Mouse (Mus musculus): Measurements from ENCODE around the gene S1pr1. TPM values are rescaled to one million over a fixed set of nuclear protein-coding genes. Genes with fewer than 3 reads are reported as not detected.

The S1pr1 gene
- 322 TPM for polyA plus RNA-seq (2017; shearing (Covaris generic))

DNA sequence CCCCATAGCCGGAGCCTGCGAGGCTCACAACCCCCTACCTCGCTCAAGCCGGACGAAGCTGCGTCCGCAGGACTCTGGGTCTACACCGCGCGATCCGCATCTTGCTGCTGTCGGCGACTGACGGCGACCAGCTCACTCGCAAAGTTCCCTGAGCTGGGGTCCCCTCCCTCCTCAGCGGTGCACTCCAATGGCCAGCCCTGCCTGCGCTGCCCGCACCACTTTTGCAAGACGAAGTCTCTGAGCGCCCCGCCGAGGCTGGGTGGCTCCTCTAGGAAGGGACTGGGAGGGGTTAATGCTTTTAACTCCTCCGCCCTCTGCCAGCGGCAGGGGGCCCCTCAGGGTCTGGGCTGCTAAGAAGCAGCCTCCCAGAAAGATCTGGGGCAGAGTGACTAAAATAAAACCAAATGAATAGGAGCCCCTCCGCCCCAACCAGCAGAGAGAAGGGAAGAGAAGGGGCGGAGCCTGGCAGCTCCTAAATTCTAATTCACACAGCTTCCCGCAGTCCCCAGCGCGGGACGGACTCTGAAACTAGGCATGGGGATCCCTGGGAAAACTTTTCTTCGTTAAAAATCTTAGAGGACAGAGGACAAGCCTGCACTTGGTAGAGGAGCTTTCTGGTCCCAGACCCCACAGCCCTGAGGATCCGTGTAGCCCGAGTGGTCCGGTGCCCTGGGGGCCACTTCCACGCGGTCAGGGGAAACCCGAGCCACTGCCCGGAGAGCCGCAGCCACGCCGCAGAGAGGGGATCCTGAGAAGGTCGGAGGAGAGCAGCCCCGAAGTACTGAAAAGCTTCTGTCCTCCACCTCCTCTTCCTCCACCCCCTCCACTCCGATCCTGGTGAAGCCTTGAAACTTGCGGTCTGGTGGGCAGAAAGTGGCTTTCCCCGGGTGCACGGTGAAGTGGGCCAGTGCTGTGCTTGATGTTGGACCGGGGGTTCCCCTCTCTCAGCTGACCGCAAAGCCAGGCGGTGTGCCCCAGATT lies at the start of gene S1pr1:
Gene S1pr1 (minus strand): TSS at position 402 of the 981 bp plus-strand sequence.

Other genes with a start within 250 kb of the S1pr1 start
- 70.0 TPM for gene Dph5, start 172.8 kb upstream of the S1pr1 start, polyA plus RNA-seq (2017; shearing (Covaris generic))